28 mouse cellular contexts compared by ENCODE assay signal in the genomic region with DNA sequence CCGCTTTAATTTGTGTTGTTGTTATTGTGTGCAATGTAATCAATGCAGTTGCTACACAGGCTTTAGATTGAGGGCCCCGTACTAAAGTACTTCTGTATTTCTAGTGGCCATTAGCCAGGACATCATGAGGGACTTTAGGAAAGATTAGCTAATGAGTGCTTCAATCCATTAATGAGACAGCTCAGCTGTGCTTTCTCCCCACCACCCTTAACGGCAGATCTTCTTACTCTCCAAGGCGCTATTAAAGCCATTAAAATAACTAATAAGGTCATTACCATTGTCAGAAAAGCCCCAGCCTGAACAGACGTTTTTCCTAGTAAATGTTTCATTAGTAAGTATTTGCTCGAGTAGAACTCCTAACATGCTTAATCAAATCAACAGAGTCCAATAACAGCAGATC. TPM values are rescaled to one million over a fixed set of nuclear protein-coding genes. Genes with fewer than 3 reads are reported as not detected.
DNase-seq lines count a peak whose midpoint lies in the region; ATAC-seq lines count a peak whose summit lies in the region.
"Had no signal": no experiment of that assay in that cellular context is flagged by ENCODE, and none has a peak within 500 bp of the region (broad histone marks: within the 10 kb centered on the region; RNA-seq: fewer than 3 reads in every experiment).

No protein-coding gene starts in this region.

- H3K9ac ChIP-seq in embryonic facial prominence, embryonic 14.5 days (ENCODE audit: low read depth, low read length): no peak overlapping the region
- no peak overlapping the region for H3K9ac ChIP-seq in hindbrain, embryonic 13.5 days
- no peak overlapping the region for H3K9ac ChIP-seq in neural tube, embryonic 12.5 days
- no peak overlapping the region for H3K9ac ChIP-seq in neural tube, embryonic 14.5 days (replicated peaks; ENCODE audit: low read depth, low read length)
- no peak overlapping the region for H3K9ac ChIP-seq in kidney, embryonic 14.5 days (ENCODE audit: low read depth, low read length)
- H3K9ac ChIP-seq: heart, embryonic 13.5 days; intestine, embryonic 15.5 days; limb, embryonic 12.5 days; liver, postnatal 0 days; midbrain, embryonic 15.5 days had no signal

- no peaks in the 10 kb centered on the region for H3K27me3 ChIP-seq in embryonic facial prominence, embryonic 14.5 days (replicated peaks; ENCODE audit: control insufficient read depth, insufficient read depth, low read length)
- no peaks in the 10 kb centered on the region for H3K27me3 ChIP-seq in embryonic facial prominence, embryonic 10.5 days (replicated peaks; ENCODE audit: low read depth, poor library complexity, severe bottlenecking)
- H3K27me3 ChIP-seq in hindbrain, embryonic 13.5 days: no peaks in the 10 kb centered on the region
- H3K27me3 ChIP-seq in hindbrain, embryonic 10.5 days (ENCODE audit: insufficient read depth, poor library complexity, severe bottlenecking): no peaks in the 10 kb centered on the region
- H3K27me3 ChIP-seq in neural tube, embryonic 12.5 days (replicated peaks): no peaks in the 10 kb centered on the region
- no peaks in the 10 kb centered on the region for H3K27me3 ChIP-seq in neural tube, embryonic 14.5 days (ENCODE audit: control insufficient read depth, insufficient read depth, low read length)
- no peaks in the 10 kb centered on the region for H3K27me3 ChIP-seq in kidney, embryonic 14.5 days (ENCODE audit: control insufficient read depth, insufficient read depth, low read length)
- H3K27me3 ChIP-seq: heart, embryonic 13.5 days; intestine, embryonic 15.5 days; limb, embryonic 12.5 days; megakaryocyte, embryonic 14.5 days; midbrain, embryonic 15.5 days had no signal

- ATAC-seq in embryonic facial prominence, embryonic 14.5 days (ENCODE audit: low read depth): peak; percentile 72
- ATAC-seq in hindbrain, embryonic 13.5 days (ENCODE audit: low FRiP score): peak; percentile 72
- 0 out of 2 replicates have a peak, but pooled peaks have one; percentile 44 for ATAC-seq in neural tube, embryonic 12.5 days (ENCODE audit: low FRiP score, low read depth)
- ATAC-seq in neural tube, embryonic 14.5 days (ENCODE audit: low read depth): peak; percentile 81
- no peak for ATAC-seq in kidney, embryonic 14.5 days (ENCODE audit: low FRiP score, low TSS enrichment)
- ATAC-seq: intestine, embryonic 15.5 days; liver, postnatal 0 days; midbrain, embryonic 15.5 days had no signal

- no peaks in the 10 kb centered on the region for H3K36me3 ChIP-seq in embryonic facial prominence, embryonic 14.5 days (ENCODE audit: control insufficient read depth, insufficient read depth, low read length)
- H3K36me3 ChIP-seq in embryonic facial prominence, embryonic 10.5 days (replicated peaks): no peaks in the 10 kb centered on the region
- H3K36me3 ChIP-seq in hindbrain, embryonic 13.5 days: no peaks in the 10 kb centered on the region
- no peaks in the 10 kb centered on the region for H3K36me3 ChIP-seq in hindbrain, embryonic 10.5 days
- H3K36me3 ChIP-seq in neural tube, embryonic 12.5 days: no peaks in the 10 kb centered on the region
- no peaks in the 10 kb centered on the region for H3K36me3 ChIP-seq in neural tube, embryonic 14.5 days (ENCODE audit: control insufficient read depth, insufficient read depth, low read length)
- H3K36me3 ChIP-seq in kidney, embryonic 14.5 days (ENCODE audit: control insufficient read depth, insufficient read depth, low read length): no peaks in the 10 kb centered on the region
- H3K36me3 ChIP-seq: heart, embryonic 13.5 days; intestine, embryonic 15.5 days; limb, embryonic 12.5 days; midbrain, embryonic 15.5 days had no signal

- no peak overlapping the region for H3K4me2 ChIP-seq in embryonic facial prominence, embryonic 14.5 days (ENCODE audit: low read depth, low read length)
- H3K4me2 ChIP-seq in hindbrain, embryonic 13.5 days: no peak overlapping the region
- H3K4me2 ChIP-seq in neural tube, embryonic 12.5 days (replicated peaks): no peak overlapping the region
- no peak overlapping the region for H3K4me2 ChIP-seq in neural tube, embryonic 14.5 days (ENCODE audit: low read depth, low read length)
- H3K4me2 ChIP-seq in kidney, embryonic 14.5 days (replicated peaks; ENCODE audit: low read depth, low read length): no peak overlapping the region
- H3K4me2 ChIP-seq: heart, embryonic 13.5 days; intestine, embryonic 15.5 days; limb, embryonic 12.5 days; liver, embryonic 11.5 days; midbrain, embryonic 15.5 days had no signal

- H3K27ac ChIP-seq in embryonic facial prominence, embryonic 14.5 days (replicated peaks; ENCODE audit: low read depth, low read length): no peak overlapping the region
- no peak overlapping the region for H3K27ac ChIP-seq in embryonic facial prominence, embryonic 10.5 days (replicated peaks)
- no peak overlapping the region for H3K27ac ChIP-seq in hindbrain, embryonic 13.5 days
- H3K27ac ChIP-seq in hindbrain, embryonic 10.5 days: no peak overlapping the region
- no peak overlapping the region for H3K27ac ChIP-seq in neural tube, embryonic 12.5 days
- H3K27ac ChIP-seq in neural tube, embryonic 14.5 days (ENCODE audit: low read depth, low read length): no peak overlapping the region
- H3K27ac ChIP-seq in kidney, embryonic 14.5 days (ENCODE audit: low read depth, low read length): no peak overlapping the region
- H3K27ac ChIP-seq: heart, adult 2 months; heart, embryonic 13.5 days; intestine, embryonic 15.5 days; limb, embryonic 12.5 days; midbrain, embryonic 15.5 days had no signal

- no peak overlapping the region for H3K4me3 ChIP-seq in embryonic facial prominence, embryonic 14.5 days (ENCODE audit: low read depth, low read length)
- no peak overlapping the region for H3K4me3 ChIP-seq in embryonic facial prominence, embryonic 10.5 days
- no peak overlapping the region for H3K4me3 ChIP-seq in hindbrain, embryonic 13.5 days
- H3K4me3 ChIP-seq in hindbrain, embryonic 10.5 days: no peak overlapping the region
- no peak overlapping the region for H3K4me3 ChIP-seq in neural tube, embryonic 12.5 days
- no peak overlapping the region for H3K4me3 ChIP-seq in neural tube, embryonic 14.5 days (ENCODE audit: low read depth, low read length)
- no peak overlapping the region for H3K4me3 ChIP-seq in kidney, embryonic 14.5 days (ENCODE audit: low read length)
- H3K4me3 ChIP-seq: heart, adult 2 months; heart, embryonic 13.5 days; intestine, embryonic 15.5 days; limb, embryonic 12.5 days; megakaryocyte, embryonic 14.5 days; midbrain, embryonic 15.5 days had no signal

- H3K4me1 ChIP-seq in embryonic facial prominence, embryonic 14.5 days (ENCODE audit: control insufficient read depth, insufficient read depth, low read length): no peaks in the 10 kb centered on the region
- no peaks in the 10 kb centered on the region for H3K4me1 ChIP-seq in embryonic facial prominence, embryonic 10.5 days
- 0 out of 2 replicates have a peak, but pooled peaks cover 3% of the 10 kb centered on the region for H3K4me1 ChIP-seq in hindbrain, embryonic 13.5 days (replicated peaks)
- no peaks in the 10 kb centered on the region for H3K4me1 ChIP-seq in hindbrain, embryonic 10.5 days (replicated peaks)
- H3K4me1 ChIP-seq in neural tube, embryonic 12.5 days: no peaks in the 10 kb centered on the region
- no peaks in the 10 kb centered on the region for H3K4me1 ChIP-seq in neural tube, embryonic 14.5 days (ENCODE audit: control insufficient read depth, insufficient read depth, low read length)
- no peaks in the 10 kb centered on the region for H3K4me1 ChIP-seq in kidney, embryonic 14.5 days (ENCODE audit: control insufficient read depth, insufficient read depth, low read length)
- H3K4me1 ChIP-seq: intestine, embryonic 15.5 days; limb, embryonic 12.5 days; megakaryocyte, embryonic 14.5 days; midbrain, embryonic 15.5 days had no signal

- no peaks in the 10 kb centered on the region for H3K9me3 ChIP-seq in embryonic facial prominence, embryonic 14.5 days (ENCODE audit: control insufficient read depth, low read length)
- no peaks in the 10 kb centered on the region for H3K9me3 ChIP-seq in embryonic facial prominence, embryonic 10.5 days
- no peaks in the 10 kb centered on the region for H3K9me3 ChIP-seq in hindbrain, embryonic 13.5 days
- no peaks in the 10 kb centered on the region for H3K9me3 ChIP-seq in hindbrain, embryonic 10.5 days
- H3K9me3 ChIP-seq in neural tube, embryonic 12.5 days: no peaks in the 10 kb centered on the region
- no peaks in the 10 kb centered on the region for H3K9me3 ChIP-seq in neural tube, embryonic 14.5 days (ENCODE audit: control insufficient read depth, low read length)
- H3K9me3 ChIP-seq in kidney, embryonic 14.5 days (ENCODE audit: control insufficient read depth, low read length): no peaks in the 10 kb centered on the region
- H3K9me3 ChIP-seq: heart, embryonic 13.5 days; intestine, embryonic 15.5 days; limb, embryonic 12.5 days had no signal

- DNase-seq in embryonic facial prominence, embryonic 14.5 days (ENCODE audit: low spot score): peak; percentile 3
- no peak for DNase-seq in embryonic facial prominence, embryonic 10.5 days (ENCODE audit: low spot score)
- DNase-seq in hindbrain, embryonic 10.5 days (ENCODE audit: low spot score): no peak
- DNase-seq in neural tube, embryonic 10.5 days (ENCODE audit: extremely low spot score, low spot score): no peak
- DNase-seq: adrenal gland, postnatal 10 days; cerebellum, adult 8-10 months; cerebellum, postnatal 36 days; gastrocnemius, postnatal 25 days; heart, adult 2 months; heart, postnatal 14 days; kidney, adult 9 months; kidney, postnatal 36 days; layer of hippocampus, postnatal 36 days; liver, postnatal 0 days; right cerebral cortex, adult 18-20 months; right cerebral cortex, postnatal 4 days; thymus, postnatal 25 days had no signal

- 70% methylated on average over 6 of the region's 6 CpGs for WGBS in embryonic facial prominence, embryonic 14.5 days
- WGBS in embryonic facial prominence, embryonic 10.5 days: 72% methylated on average over 6 of the region's 6 CpGs
- 58% methylated on average over 6 of the region's 6 CpGs for WGBS in hindbrain, embryonic 13.5 days
- 82% methylated on average over 6 of the region's 6 CpGs for WGBS in hindbrain, embryonic 10.5 days
- WGBS in neural tube, embryonic 12.5 days: 56% methylated on average over 6 of the region's 6 CpGs
- WGBS in neural tube, embryonic 14.5 days: 36% methylated on average over 6 of the region's 6 CpGs
- 46% methylated on average over 6 of the region's 6 CpGs for WGBS in kidney, embryonic 14.5 days

RNA-seq across cellular contexts. Expression of gene F11, which starts 59.4 kb away (rescaled TPM):
- not detected in 2 replicates for polyA plus RNA-seq in embryonic facial prominence, embryonic 14.5 days (2014; fragmentation: Nextera tagmentation; extraction: Ambion mirVana)
- polyA plus RNA-seq in embryonic facial prominence, embryonic 10.5 days (2016; fragmentation: Nextera tagmentation; extraction: Ambion mirVana): not detected in 2 replicates
- not detected in 2 replicates for polyA plus RNA-seq in hindbrain, embryonic 13.5 days (2015; fragmentation: Nextera tagmentation; extraction: Ambion mirVana)
- polyA plus RNA-seq in hindbrain, embryonic 10.5 days (2016; fragmentation: Nextera tagmentation; extraction: Ambion mirVana): not detected in 2 replicates
- not detected in 2 replicates for polyA plus RNA-seq in neural tube, embryonic 12.5 days (2016; fragmentation: Nextera tagmentation; extraction: Ambion mirVana)
- not detected in 2 replicates for polyA plus RNA-seq in neural tube, embryonic 14.5 days (2014; fragmentation: Nextera tagmentation; extraction: Ambion mirVana)
- polyA plus RNA-seq in kidney, embryonic 14.5 days (2014; fragmentation: Nextera tagmentation; extraction: Ambion mirVana): not detected in 2 replicates
- polyA plus RNA-seq: heart, adult 2 months; limb, embryonic 12.5 days; midbrain, embryonic 15.5 days; stomach, embryonic 14.5 days had no signal
